Mouse (Mus musculus): ENCODE measurements around the gene Cisd1. TPM values are rescaled to one million over a fixed set of nuclear protein-coding genes. Genes with fewer than 3 reads are reported as not detected.

Gene Cisd1
- polyA plus RNA-seq (2017; shearing (Covaris generic)) = 10 to 100 TPM; 38.0 to 41.9 TPM

DNA sequence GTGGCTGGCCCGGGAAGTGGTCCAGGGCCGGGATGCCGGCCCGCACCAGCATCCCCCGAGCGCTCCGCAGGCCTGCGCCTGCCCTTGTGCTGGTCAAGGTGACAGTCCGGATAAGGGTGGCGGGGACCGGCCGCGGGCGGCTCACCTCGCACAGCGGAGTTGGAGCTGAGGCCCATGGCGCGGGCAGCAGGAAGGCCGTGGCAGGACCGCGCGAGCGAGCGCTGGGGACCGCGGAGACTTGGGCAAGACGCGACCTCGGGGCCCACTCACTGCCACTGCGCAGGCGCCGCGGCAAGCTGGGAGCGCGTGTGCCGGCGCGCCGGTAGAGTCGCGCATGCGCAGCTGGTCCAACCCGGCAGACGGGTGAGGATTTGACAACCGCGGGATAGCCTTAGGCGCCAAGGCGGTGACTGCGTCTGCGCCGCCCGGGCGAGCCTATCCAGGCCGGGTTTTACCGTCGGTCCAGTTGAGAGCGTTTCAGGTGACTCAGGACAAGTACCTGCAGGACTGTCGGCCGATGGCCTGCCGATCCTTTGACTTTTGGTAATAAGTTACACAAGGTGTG, at the start of gene Cisd1:
Gene Cisd1, minus strand, starts transcription at position 376 of the 565 bp plus-strand sequence.

DNA sequence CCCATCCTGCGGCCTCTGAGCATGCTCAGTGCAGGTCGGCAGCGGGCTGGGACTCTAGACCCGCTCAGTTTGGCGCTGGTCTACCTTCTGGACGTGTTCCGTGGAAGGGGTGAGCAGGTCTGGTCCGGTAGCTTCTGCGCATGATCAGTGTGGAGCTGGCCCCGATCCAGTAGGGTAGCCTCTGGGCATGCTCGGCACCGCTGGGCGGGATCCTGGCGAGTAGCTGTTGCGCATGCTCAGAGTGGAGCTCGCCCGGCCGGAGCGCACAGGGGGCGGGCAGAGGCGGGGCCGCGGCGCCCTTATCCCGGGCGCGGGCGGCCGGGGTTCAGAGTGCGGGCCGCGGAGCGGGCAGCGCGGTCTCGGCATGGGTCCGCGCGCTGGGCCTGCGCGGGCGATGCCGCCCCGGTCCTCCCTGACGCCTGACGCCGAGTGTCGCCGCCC, 2.8 kb upstream of the Cisd1 start, which contains the start of gene Ipmk:
Gene Ipmk, plus strand, starts transcription at position 255 of the 441 bp plus-strand sequence.

DNA sequence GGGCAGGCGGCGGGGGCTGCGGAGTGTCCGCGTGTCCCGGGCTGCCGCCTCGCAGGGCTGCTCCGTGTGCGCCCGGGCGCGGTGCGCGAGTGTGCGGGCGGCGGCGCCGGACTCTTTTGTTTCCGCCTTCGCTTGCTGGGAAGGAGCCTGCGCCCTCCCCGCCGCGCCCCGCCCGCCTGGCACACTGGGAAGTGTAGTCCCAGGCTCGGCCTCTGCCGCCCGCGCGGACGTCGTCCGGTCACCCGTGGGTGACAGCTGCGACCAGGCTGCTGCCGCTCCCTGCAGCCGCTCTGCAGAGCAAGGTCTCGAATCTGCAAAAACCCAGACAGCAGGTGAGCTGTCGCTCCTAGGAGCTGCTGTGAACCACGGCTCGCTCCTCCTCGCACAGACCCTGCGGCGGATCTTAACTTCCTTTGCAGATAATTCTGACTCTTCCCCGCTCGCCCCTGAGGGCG, 59.6 kb downstream of the Cisd1 start, which contains the start of gene Ube2d1:
Gene Ube2d1, minus strand, starts transcription at position 137 of the 455 bp plus-strand sequence.

Other genes starting within 250 kb of the Cisd1 start
- gene Bicc1, start 185.3 kb downstream of the Cisd1 start, polyA plus RNA-seq (2017; shearing (Covaris generic)) = under 1 TPM in 1 of 2 experiments, not detected in 1; 0.04 TPM
- 10 to 100 TPM; 97.3 to 98.2 TPM for gene Tfam, start 106.7 kb downstream of the Cisd1 start, polyA plus RNA-seq (2017; shearing (Covaris generic))
- gene Ube2d1, start 59.7 kb downstream of the Cisd1 start, polyA plus RNA-seq (2017; shearing (Covaris generic)) = 10 to 100 TPM; 57.8 to 61.7 TPM
- 10 to 100 TPM; 16.8 to 19.1 TPM for gene Ipmk, start 2.8 kb upstream of the Cisd1 start, polyA plus RNA-seq (2017; shearing (Covaris generic))